Mouse (Mus musculus): ENCODE results near the gene Mboat1. TPM values are rescaled to one million over a fixed set of nuclear protein-coding genes. Genes with fewer than 3 reads are reported as not detected.

Mboat1 gene
- polyA plus RNA-seq, 2 experiments: 0.65 to 1.2 TPM

- ATAC-seq (ENCODE audit: insufficient read depth): no peak
These were observed 41.1 kb downstream of the Mboat1 start for GRCm38 (mm10) chr13:30177356-30177755.

DNA sequence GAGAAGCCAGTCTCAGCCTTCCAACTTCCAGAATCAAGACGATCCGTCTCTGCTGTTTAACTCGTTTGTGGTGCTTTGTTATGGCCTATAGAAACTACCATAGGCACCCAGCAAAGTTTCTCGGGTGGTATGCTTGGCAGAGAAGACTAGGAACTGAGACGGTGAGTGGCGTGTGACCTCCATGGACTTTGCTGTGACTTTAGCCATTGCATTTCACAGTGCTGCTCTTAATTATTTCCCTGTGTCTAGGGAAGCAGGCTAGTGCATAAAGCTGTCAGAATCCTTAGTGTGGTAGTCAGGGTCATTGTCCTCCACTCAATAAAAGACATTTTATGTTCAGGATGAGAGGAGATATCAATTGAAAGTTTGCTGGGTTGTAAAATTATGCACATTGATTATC, 49.3 kb downstream of the Mboat1 start:
- no peak overlapping the region for H3K4me2 ChIP-seq (ENCODE audit: low read depth)
- DNase-seq (ENCODE audit: low read depth in 3 of 3, low spot score in 3 of 3) (no peak), ATAC-seq (ENCODE audit: insufficient read depth) (no peak)
- H3K4me3 ChIP-seq (ENCODE audit: insufficient read depth in 1 of 2, low read depth in 2 of 2, low read length in 2 of 2): no peak overlapping the region
- H3K9me3 ChIP-seq (ENCODE audit: control insufficient read depth, low read length): no peaks in the 10 kb centered on the region
- 68% methylated on average over 6 of the region's 6 CpGs for WGBS (ENCODE audit: insufficient replicate concordance)
- H3K36me3 ChIP-seq (replicated peaks; ENCODE audit: control insufficient read depth, insufficient read depth, low read depth): no peaks in the 10 kb centered on the region
- TF ChIP-seq EP300 (IDR thresholded peaks at IDR 0.05; ENCODE audit: low read depth) (no peak), CTCF (IDR thresholded peaks at IDR 0.05; ENCODE audit: low read depth) (no peak)
- H3K9ac ChIP-seq (replicated peaks): no peak overlapping the region
- H3K27me3 ChIP-seq (ENCODE audit: control insufficient read depth, insufficient read depth, low read length): no peaks in the 10 kb centered on the region
- H3K27ac ChIP-seq: no peak overlapping the region
- no peaks in the 10 kb centered on the region for H3K4me1 ChIP-seq (replicated peaks; ENCODE audit: control insufficient read depth in 2 of 2, insufficient read depth in 2 of 2, low read length in 1 of 2)

More at GRCm38 (mm10) chr13:30177356-30177755, 41.1 kb downstream of the Mboat1 start:
- TF ChIP-seq CTCF (IDR thresholded peaks at IDR 0.05; ENCODE audit: low read depth): no peak
- no peak for TF ChIP-seq EP300 (IDR thresholded peaks at IDR 0.05; ENCODE audit: low read depth)
- DNase-seq (ENCODE audit: low read depth in 3 of 3, low spot score in 3 of 3): no peak
- WGBS (ENCODE audit: insufficient replicate concordance): 39% methylated on average over 6 of the region's 6 CpGs
- no peak overlapping the region for H3K4me2 ChIP-seq (ENCODE audit: low read depth)
- H3K4me1 ChIP-seq (replicated peaks; ENCODE audit: control insufficient read depth in 2 of 2, insufficient read depth in 2 of 2, low read length in 1 of 2): no peaks in the 10 kb centered on the region
- H3K27me3 ChIP-seq (ENCODE audit: control insufficient read depth, insufficient read depth, low read length): no peaks in the 10 kb centered on the region
- no peak overlapping the region for H3K27ac ChIP-seq
- H3K4me3 ChIP-seq (ENCODE audit: insufficient read depth in 1 of 2, low read depth in 2 of 2, low read length in 2 of 2): no peak overlapping the region
- no peak overlapping the region for H3K9ac ChIP-seq (replicated peaks)
- no peaks in the 10 kb centered on the region for H3K9me3 ChIP-seq (ENCODE audit: control insufficient read depth, low read length)
- H3K36me3 ChIP-seq (replicated peaks; ENCODE audit: control insufficient read depth, insufficient read depth, low read depth): no peaks in the 10 kb centered on the region

DNA sequence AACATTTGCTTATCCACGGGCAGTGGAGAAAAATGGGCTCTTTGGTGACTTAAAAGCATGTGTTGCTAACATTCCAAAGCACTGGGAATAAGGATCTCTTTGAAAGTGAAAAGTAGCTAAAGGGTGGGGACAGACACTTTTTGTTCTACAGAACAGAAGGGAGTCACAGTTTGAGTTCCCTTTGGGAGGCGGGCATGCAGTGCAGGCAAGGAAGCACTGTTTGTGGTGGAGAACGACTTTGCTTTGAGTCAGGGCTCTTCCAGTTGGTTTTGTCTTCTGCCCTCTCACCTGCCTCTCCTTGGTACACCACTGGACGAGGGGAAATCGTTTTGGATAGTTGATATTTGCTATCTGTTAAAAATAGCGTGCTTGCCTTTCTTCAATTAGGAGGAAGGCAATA, 49.7 kb downstream of the Mboat1 start:
- TF ChIP-seq CTCF (IDR thresholded peaks at IDR 0.05; ENCODE audit: low read depth) (no peak), EP300 (IDR thresholded peaks at IDR 0.05; ENCODE audit: low read depth) (no peak)
- no peaks in the 10 kb centered on the region for H3K9me3 ChIP-seq (ENCODE audit: control insufficient read depth, low read length)
- H3K4me3 ChIP-seq (ENCODE audit: insufficient read depth in 1 of 2, low read depth in 2 of 2, low read length in 2 of 2): no peak overlapping the region
- no peak overlapping the region for H3K4me2 ChIP-seq (ENCODE audit: low read depth)
- H3K27ac ChIP-seq: no peak overlapping the region
- H3K27me3 ChIP-seq (ENCODE audit: control insufficient read depth, insufficient read depth, low read length): no peaks in the 10 kb centered on the region
- H3K4me1 ChIP-seq (replicated peaks; ENCODE audit: control insufficient read depth in 2 of 2, insufficient read depth in 2 of 2, low read length in 1 of 2): no peaks in the 10 kb centered on the region
- no peak for ATAC-seq (ENCODE audit: insufficient read depth)
- no peak for DNase-seq (ENCODE audit: low read depth in 3 of 3, low spot score in 3 of 3)
- 41% methylated on average over 6 of the region's 6 CpGs for WGBS (ENCODE audit: insufficient replicate concordance)
- H3K9ac ChIP-seq (replicated peaks): no peak overlapping the region
- no peaks in the 10 kb centered on the region for H3K36me3 ChIP-seq (replicated peaks; ENCODE audit: control insufficient read depth, insufficient read depth, low read depth)

- H3K4me3 ChIP-seq (ENCODE audit: insufficient read depth in 1 of 2, low read depth in 2 of 2, low read length in 2 of 2): no peak overlapping the region
- H3K27ac ChIP-seq: no peak overlapping the region
- DNase-seq (ENCODE audit: low read depth in 3 of 3, low spot score in 3 of 3): no peak
- WGBS (ENCODE audit: insufficient replicate concordance): 62% methylated on average over 8 of the region's 8 CpGs
- H3K36me3 ChIP-seq (replicated peaks; ENCODE audit: control insufficient read depth, insufficient read depth, low read depth): no peaks in the 10 kb centered on the region
- H3K9me3 ChIP-seq (ENCODE audit: control insufficient read depth, low read length): no peaks in the 10 kb centered on the region
- H3K27me3 ChIP-seq (ENCODE audit: control insufficient read depth, insufficient read depth, low read length): no peaks in the 10 kb centered on the region
- no peaks in the 10 kb centered on the region for H3K4me1 ChIP-seq (replicated peaks; ENCODE audit: control insufficient read depth in 2 of 2, insufficient read depth in 2 of 2, low read length in 1 of 2)
- no peak overlapping the region for H3K9ac ChIP-seq (replicated peaks)
- H3K4me2 ChIP-seq (ENCODE audit: low read depth): no peak overlapping the region
- ATAC-seq (ENCODE audit: insufficient read depth): no peak
- no peak for TF ChIP-seq EP300 (IDR thresholded peaks at IDR 0.05; ENCODE audit: low read depth)
These were observed 50.2 kb downstream of the Mboat1 start for GRCm38 (mm10) chr13:30186456-30186855.

GRCm38 (mm10) chr13:30192031-30192716, 55.9 kb downstream of the Mboat1 start:
- Histone ChIP-seq H3K4me2 (ENCODE audit: low read depth) (no peak overlapping the region), H3K27me3 (ENCODE audit: control insufficient read depth, insufficient read depth, low read length) (no peaks in the 10 kb centered on the region), H3K36me3 (replicated peaks; ENCODE audit: control insufficient read depth, insufficient read depth, low read depth) (no peaks in the 10 kb centered on the region), H3K27ac (no peak overlapping the region), H3K9ac (replicated peaks) (no peak overlapping the region), H3K9me3 (ENCODE audit: control insufficient read depth, low read length) (no peaks in the 10 kb centered on the region), H3K4me3 (ENCODE audit: insufficient read depth in 1 of 2, low read depth in 2 of 2, low read length in 2 of 2) (no peak overlapping the region), H3K4me1 (replicated peaks; ENCODE audit: control insufficient read depth in 2 of 2, insufficient read depth in 2 of 2, low read length in 1 of 2) (no peaks in the 10 kb centered on the region)
- 33% methylated on average over 3 of the region's 3 CpGs for WGBS (ENCODE audit: insufficient replicate concordance)
- DNase-seq (ENCODE audit: low read depth in 3 of 3, low spot score in 3 of 3) (no peak), ATAC-seq (ENCODE audit: insufficient read depth) (no peak)
- no peak for TF ChIP-seq EP300 (IDR thresholded peaks at IDR 0.05; ENCODE audit: low read depth)
- TF ChIP-seq CTCF (IDR thresholded peaks at IDR 0.05; ENCODE audit: low read depth): no peak
